Mouse (Mus musculus) erythroblast, embryonic 14.5 days (primary cell): ENCODE data around the gene Nfx1.

ENCODE experiments used
- GATA1 ChIP-seq: IDR thresholded peaks from 2 replicates; pipeline ENCODE4 v1.6.1; 2012; ENCODE audit warnings: low read length, inconsistent platforms, mixed read lengths
- TAL1 ChIP-seq: IDR thresholded peaks from 3 replicates; pipeline ENCODE4 v1.6.1; 2012; ENCODE audit warnings: low read length, inconsistent platforms, mixed read lengths

DNA sequence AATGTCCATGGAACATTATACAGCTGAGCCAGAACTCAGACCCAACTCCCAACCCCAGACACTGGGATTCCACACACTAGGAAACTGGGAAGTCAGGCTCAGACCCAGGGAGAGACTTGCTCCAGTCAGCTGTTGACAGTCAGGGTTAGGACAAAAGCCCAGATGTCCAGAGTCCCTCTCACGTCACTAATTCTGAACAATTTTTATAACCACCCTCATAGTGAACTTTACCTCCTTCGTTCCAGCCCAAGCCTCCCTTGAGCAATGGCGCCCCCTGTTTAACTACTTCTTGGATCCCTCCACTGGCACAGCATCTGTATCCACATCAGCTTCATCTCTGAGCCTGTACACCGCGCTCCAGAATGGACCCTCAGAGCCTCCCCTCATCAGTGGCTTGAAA, 73.3 kb downstream of the Nfx1 start:
- TF ChIP-seq GATA1 (no peak), TAL1 (no peak)
